Mouse (Mus musculus): ENCODE data around the gene Ttc28.

Ttc28 gene

DNA sequence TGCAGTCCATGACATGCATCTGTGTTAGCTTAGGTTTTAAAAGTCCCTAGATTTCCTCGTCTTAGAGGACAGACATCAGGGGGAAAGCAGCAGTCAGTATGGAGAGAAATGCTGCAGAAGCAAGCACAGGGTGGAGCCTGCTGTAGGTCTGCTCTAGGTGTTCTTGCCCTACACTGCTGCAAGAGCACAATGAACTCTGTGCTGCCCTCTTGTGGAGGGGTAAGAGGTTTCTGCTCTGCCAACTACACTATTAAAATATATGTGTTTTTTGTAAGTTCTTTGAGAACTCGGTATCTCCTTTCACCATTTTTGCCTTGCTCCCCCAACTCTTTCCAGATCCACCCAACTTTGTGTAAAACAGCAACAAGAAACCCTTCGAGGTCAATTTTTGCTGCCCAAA lies 425.1 kb downstream of the Ttc28 start:
- DNase-seq = no peak

DNA sequence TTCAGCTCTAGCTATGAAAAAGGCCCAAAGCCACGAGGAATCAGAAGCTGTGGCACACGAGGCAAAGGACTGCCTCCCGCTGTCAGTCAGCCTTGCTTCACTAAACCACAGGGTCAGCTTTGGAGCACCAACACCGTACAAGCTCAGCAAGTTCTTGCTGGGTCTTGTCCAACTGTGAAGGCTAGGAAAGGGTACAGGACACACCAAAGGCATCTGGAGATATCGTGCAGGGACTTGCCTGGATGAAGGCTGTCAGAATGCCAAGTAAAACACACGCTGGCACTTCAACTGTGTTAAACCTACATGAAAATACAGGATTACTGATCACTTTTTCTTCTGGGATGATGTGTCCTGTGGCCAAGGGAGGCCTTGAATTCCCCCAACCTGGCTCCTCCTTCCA lies 430.6 kb downstream of the Ttc28 start:
- no peak for DNase-seq

DNA sequence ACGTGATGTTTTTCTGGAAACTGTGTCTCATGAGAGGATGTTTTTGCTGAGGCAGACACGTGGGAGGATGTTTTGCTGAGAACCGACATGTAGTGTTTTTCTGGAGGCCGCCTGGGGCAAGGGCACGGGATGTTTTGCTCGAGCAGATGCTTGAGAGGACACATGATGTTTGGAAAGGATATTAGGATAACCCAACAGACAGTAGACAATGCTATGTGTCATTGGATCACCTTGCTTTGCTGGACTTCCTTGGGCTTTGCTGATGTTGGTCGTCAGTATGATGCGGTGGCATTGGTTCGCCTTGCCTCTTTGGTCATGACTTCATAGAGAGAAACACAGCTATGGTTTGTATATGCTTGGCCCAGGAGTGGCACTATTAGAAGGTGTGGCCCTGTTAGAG lies 434.2 kb downstream of the Ttc28 start:
- no peak for DNase-seq

DNA sequence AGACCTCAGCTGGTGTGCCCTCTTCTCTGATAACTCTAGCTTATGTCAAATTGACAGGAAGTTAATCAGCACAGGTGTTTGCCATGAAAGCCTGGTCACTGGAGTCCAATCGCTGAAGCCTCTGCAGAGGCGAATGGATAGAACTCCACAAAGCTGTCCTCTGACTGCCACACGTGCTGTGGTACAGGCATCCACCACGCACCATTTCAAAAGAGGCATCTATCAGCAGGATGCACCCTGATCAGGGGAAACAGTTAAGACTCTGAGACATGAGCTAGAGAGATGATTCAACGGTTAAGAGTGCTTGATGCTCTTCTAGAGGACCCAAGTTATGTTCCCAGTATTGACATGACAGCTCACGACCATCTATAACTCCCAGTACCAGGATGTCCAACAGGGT lies 435.5 kb downstream of the Ttc28 start:
- no peak for DNase-seq

DNA sequence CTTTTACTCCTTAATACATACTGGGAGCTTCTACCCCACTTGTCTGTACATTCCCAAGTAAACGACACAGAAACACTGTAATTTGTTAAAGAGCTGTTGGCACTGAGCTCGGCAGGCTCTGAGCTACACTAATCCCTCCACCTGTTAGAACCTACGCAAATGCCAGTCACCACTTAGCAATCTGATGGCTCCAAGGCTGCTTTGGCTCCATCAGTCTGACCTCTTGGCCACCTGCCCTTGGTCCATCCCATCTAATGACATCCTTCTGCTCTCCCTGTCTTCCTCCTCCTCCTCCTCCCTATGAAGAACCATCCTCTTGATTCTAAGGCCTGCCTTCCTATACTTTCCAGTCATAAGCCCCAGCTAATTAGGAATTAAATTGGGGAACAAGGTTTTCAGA lies 437.9 kb downstream of the Ttc28 start:
- no peak for DNase-seq

DNA sequence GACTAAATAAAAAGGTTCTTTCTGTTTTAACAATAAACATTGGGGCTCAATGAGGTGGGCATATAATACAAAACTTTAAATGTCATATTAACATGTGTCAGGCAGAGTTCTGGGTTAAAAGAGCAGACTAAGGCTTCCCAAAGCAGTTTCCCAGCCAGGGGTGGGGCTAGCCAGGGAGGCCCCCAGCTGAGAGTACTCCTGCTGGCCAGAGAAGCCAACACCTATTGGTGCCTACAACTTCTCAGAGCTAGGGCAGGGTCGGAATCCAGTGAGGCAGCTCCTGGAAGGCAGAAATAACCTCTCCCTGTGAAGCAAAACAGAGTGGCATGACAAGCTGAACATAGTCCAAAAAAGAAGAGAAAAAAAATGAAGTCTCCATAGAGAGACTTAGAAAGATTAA lies 439.3 kb downstream of the Ttc28 start:
- no peak for DNase-seq

DNA sequence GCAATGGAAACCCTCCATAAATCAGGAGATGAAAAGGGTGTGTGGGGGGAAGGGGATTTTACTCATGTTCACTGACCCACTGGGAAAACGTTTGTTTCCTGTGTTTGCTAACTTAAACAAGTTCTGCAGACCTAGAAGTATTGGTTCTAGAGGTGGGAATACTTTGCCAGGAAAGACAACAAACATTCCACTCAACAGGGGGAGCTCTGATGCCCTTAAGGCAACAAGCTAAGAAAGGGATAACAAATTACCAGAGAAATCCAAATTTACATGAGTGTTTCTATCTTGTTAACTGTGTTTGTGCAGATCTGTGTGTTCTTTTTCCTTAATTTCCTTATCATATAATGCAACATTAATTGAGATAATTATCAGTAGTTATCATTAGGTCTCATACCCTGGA lies 446.2 kb downstream of the Ttc28 start:
- no peak for DNase-seq

DNA sequence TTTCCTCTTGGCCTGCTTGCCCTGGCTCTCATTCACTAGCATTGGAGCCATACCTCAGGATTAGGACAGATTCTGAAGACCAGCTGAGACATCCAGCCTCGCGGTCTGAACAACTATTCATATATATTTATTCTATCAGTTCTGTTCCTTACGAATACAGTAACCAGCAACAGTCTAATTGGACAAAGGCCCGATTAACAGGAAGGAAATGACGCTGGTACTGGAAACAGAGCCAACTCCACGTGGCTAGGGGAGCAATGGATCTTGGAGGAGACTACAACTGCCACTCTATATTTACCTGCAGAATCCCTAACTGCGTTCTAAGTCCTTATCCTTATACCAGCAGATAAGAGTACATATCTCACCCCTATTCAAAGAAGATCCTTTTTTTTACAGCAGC lies 447.8 kb downstream of the Ttc28 start:
- DNase-seq = no peak

DNA sequence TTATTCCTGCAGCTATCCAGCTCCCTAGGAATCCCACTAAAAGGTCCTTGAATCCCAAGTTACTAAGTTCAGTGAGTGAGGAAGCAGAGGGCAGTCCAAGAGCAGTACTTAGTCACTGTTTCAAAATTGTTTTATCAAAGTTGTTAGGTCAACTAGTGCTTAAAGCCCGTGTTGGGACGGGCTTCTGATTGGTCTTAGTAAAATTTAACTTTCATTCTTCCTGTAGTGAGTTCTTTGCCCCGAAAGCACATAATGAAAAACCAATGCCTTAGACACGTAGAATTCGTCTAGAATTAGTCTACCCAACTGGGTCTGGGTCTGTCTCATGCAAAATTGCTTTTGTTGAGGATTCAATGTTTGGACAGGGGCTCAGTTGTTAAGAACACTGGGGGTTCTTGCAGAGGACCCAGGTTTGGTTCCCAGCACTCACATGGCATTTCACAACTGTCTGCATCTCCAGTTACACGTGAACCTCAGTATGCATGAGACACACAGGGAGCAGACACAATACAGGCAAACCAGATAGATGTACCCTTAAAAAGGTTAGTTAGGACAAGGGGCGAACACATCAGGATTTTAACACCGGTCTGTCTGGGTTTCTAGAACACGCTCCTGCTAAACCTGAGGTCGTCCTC lies 450.3 kb downstream of the Ttc28 start:
- no peak for DNase-seq

DNA sequence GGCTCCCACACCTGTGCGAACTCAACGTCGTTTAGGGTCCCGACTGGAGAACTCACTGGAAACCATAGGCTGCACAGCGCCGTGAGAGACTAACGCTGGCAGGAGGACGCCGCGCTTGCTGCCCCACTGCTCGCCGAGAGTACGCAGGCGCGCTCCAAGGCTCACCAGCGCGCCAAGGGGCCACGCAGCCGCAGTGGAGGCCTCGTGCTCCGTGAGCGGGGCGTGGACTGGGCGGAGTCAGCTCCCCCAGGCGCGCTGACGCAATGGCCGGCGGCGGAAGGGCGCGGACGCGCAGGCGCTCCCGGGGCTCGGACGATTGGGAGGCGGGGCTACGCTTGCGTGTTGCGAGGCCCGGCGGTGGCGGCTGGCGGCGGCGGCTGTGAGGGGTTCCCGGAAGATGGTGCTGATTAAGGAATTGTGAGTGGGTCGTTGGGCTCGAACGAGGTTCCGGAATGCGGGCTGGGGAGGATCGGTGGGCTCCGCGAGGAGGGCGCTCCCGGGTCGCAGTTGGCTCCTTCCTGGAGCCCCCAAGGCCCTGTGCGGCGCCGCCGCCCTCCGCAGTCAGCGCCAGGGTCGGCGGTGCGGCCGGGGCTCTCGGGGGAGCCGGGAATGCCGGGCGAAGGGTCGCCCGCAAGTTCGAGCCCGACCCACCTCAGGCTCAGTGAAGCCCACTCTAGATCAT lies 451.0 kb downstream of the Ttc28 start, which contains the start of gene Pitpnb:
TSS of gene Pitpnb (plus strand) at position 347 of the 682 bp plus-strand sequence.
- DNase-seq = peak; percentile 98

DNA sequence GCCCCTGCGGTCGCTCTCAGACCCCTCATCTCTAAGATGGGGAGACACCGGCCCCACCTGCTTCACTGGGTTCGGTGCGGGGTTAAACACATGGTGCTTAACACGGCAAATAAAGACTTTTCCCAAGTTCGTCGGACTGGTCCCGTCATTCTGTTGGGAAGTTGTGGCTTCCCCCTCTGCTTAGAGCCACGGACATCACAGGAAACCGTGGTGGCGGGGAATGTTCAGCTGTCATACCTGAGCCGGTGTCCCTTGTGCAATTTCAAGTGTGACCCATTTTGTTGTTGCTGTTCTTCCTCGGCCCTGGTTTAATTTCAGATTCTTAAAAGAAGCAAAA lies 451.5 kb downstream of the Ttc28 start:
- no peak for DNase-seq

DNA sequence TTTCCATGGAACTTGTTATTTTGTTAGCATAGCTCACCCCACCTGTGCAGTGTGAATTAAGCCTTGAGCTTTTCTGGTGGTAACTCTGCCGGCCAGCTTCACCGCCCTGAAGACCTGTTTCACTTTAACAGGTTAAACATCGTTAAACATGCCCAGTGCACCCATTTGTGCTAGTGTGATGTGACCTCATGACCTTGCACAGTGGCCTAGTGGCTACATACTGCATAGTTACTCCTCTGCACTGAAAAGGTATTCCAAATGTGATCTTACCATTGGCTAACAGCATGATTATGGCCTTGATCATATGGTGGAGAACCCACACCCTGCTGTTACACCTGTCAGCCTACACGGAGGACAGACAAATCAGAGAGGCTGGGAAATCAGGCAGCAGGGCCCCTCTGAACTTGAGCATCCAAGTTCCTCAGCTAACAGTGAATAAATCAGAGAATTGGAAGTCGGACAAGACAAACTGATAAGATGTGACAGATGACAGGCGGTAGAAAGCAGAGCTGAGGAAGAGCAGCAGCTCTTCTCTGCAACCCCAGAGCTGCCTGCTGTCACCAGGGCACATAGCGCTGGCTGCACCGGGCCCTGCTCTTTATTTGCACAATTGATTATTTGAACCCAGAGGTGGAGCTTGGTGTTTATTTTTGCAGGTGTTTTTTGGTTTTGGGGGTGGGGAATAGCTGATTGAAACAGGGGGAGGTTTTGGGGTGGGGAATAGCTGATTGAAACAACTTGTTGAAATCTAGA lies 456.5 kb downstream of the Ttc28 start:
- DNase-seq = no peak

Data from cerebellum, adult 11-12 months (tissue).